Mouse (Mus musculus): ENCODE results near the gene Farsb. TPM values are rescaled to one million over a fixed set of nuclear protein-coding genes. Genes with fewer than 3 reads are reported as not detected.
A peak's percentile ranks its signal among the peaks of the same experiment; 100 is the strongest.

The Farsb gene
- polyA plus RNA-seq, 1 experiment from 2014 or later = 107 TPM

DNA sequence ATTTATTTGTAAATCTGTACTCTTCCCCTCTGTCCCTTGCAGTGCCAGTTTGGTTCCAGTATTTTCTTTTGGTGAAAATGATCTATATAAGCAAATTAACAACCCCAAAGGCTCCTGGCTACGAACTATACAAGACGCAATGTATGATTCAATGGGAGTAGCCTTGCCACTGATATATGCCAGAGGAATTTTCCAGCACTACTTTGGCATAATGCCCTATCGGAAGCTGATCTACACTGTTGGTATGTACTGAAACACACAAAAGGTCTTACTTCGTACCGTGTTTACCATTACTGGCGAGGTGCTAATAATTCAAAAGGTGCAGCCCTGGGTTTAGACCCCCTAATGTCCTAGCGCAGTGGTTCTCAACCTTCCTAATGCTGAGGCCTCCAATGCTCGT lies 40.3 kb upstream of the Farsb start:
- Histone ChIP-seq H3K9me3 (replicated peaks; ENCODE audit: control insufficient read depth, low read length) (no peaks in the 10 kb centered on the region), H3K4me1 (ENCODE audit: control insufficient read depth, insufficient read depth, low read length) (no peaks in the 10 kb centered on the region), H3K27me3 (ENCODE audit: control insufficient read depth, insufficient read depth, low read length) (no peaks in the 10 kb centered on the region), H3K27ac (ENCODE audit: low read depth, low read length) (no peak overlapping the region), H3K36me3 (ENCODE audit: control insufficient read depth, insufficient read depth, low read length) (no peaks in the 10 kb centered on the region), H3K4me3 (ENCODE audit: low read depth, low read length) (no peak overlapping the region), H3K4me2 (no peak overlapping the region), H3K9ac (ENCODE audit: low read depth, low read length) (no peak overlapping the region)
- no peak for ATAC-seq (replicated peaks; ENCODE audit: insufficient number of reproducible peaks, low FRiP score, low TSS enrichment)
- WGBS (ENCODE audit: insufficient replicate concordance) = 84% methylated on average over 8 of the region's 8 CpGs

DNA sequence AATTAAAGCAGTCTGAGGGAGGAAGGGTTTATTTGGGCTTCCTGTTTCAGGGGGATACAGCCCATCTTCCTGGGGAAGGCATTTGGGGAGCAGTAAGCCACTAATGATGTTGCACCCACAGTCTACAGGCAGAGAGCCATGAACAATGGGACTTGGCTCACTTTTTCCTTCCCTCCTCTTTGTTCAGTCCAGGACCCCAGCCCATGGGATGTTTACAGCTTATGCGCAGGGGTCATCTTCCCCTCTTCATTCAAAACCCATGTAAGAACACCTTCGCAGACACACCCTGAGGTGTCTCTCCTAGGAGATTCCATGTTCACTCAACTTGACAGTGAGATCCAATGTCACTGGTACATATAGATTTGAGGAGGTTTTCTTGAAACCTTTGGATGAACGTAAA lies 39.7 kb upstream of the Farsb start:
- 78% methylated on average over 3 of the region's 3 CpGs for whole genome bisulfite sequencing (ENCODE audit: insufficient replicate concordance)
- no peak for ATAC-seq (replicated peaks; ENCODE audit: insufficient number of reproducible peaks, low FRiP score, low TSS enrichment)
- Histone ChIP-seq H3K27me3 (ENCODE audit: control insufficient read depth, insufficient read depth, low read length) (no peaks in the 10 kb centered on the region), H3K9ac (ENCODE audit: low read depth, low read length) (no peak overlapping the region), H3K9me3 (replicated peaks; ENCODE audit: control insufficient read depth, low read length) (no peaks in the 10 kb centered on the region), H3K4me2 (no peak overlapping the region), H3K36me3 (ENCODE audit: control insufficient read depth, insufficient read depth, low read length) (no peaks in the 10 kb centered on the region), H3K27ac (ENCODE audit: low read depth, low read length) (no peak overlapping the region), H3K4me1 (ENCODE audit: control insufficient read depth, insufficient read depth, low read length) (no peaks in the 10 kb centered on the region), H3K4me3 (ENCODE audit: low read depth, low read length) (no peak overlapping the region)

GRCm38 (mm10) chr1:78525189-78525886 lies 36.6 kb upstream of the Farsb start:
- Histone ChIP-seq H3K9me3 (replicated peaks; ENCODE audit: control insufficient read depth, low read length) (no peaks in the 10 kb centered on the region), H3K4me1 (ENCODE audit: control insufficient read depth, insufficient read depth, low read length) (no peaks in the 10 kb centered on the region), H3K9ac (ENCODE audit: low read depth, low read length) (no peak overlapping the region), H3K27me3 (ENCODE audit: control insufficient read depth, insufficient read depth, low read length) (no peaks in the 10 kb centered on the region), H3K36me3 (ENCODE audit: control insufficient read depth, insufficient read depth, low read length) (no peaks in the 10 kb centered on the region), H3K4me3 (ENCODE audit: low read depth, low read length) (no peak overlapping the region), H3K4me2 (no peak overlapping the region), H3K27ac (ENCODE audit: low read depth, low read length) (no peak overlapping the region)
- 48% methylated on average over 23 of the region's 23 CpGs for WGBS (ENCODE audit: insufficient replicate concordance)
- no peak for ATAC-seq (replicated peaks; ENCODE audit: insufficient number of reproducible peaks, low FRiP score, low TSS enrichment)

DNA sequence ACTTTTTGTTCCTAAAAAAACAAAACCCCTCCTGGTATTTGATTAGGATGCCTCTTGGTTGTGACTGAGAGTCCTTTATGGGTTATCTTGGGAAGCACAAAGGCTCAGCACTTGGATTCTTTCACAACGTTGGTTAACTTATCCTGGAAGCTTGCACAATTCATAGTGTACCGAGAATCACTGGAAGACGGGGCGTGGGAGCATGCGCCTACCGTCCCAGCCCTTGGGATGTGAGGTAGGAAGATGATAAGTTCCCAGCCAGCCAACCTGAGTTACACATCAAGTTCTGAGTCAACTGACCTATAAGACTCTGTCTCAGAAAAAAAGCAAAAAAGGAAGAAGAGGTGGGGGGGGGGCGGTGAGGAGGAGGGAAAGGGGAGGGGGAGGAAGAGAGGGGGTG lies 30.2 kb upstream of the Farsb start:
- no peak for ATAC-seq (replicated peaks; ENCODE audit: insufficient number of reproducible peaks, low FRiP score, low TSS enrichment)
- 85% methylated on average over 7 of the region's 7 CpGs for WGBS (ENCODE audit: insufficient replicate concordance)
- Histone ChIP-seq H3K36me3 (ENCODE audit: control insufficient read depth, insufficient read depth, low read length) (no peaks in the 10 kb centered on the region), H3K27ac (ENCODE audit: low read depth, low read length) (no peak overlapping the region), H3K4me1 (ENCODE audit: control insufficient read depth, insufficient read depth, low read length) (no peaks in the 10 kb centered on the region), H3K4me3 (ENCODE audit: low read depth, low read length) (no peak overlapping the region), H3K27me3 (ENCODE audit: control insufficient read depth, insufficient read depth, low read length) (no peaks in the 10 kb centered on the region), H3K4me2 (no peak overlapping the region), H3K9ac (ENCODE audit: low read depth, low read length) (no peak overlapping the region), H3K9me3 (replicated peaks; ENCODE audit: control insufficient read depth, low read length) (no peaks in the 10 kb centered on the region)

- ATAC-seq (replicated peaks; ENCODE audit: insufficient number of reproducible peaks, low FRiP score, low TSS enrichment) = no peak
- Histone ChIP-seq H3K27me3 (ENCODE audit: control insufficient read depth, insufficient read depth, low read length) (peaks cover 8% of the 10 kb centered on the region), H3K4me3 (ENCODE audit: low read depth, low read length) (no peak overlapping the region), H3K36me3 (ENCODE audit: control insufficient read depth, insufficient read depth, low read length) (no peaks in the 10 kb centered on the region), H3K4me1 (ENCODE audit: control insufficient read depth, insufficient read depth, low read length) (no peaks in the 10 kb centered on the region), H3K27ac (ENCODE audit: low read depth, low read length) (no peak overlapping the region), H3K4me2 (no peak overlapping the region), H3K9me3 (replicated peaks; ENCODE audit: control insufficient read depth, low read length) (no peaks in the 10 kb centered on the region), H3K9ac (ENCODE audit: low read depth, low read length) (no peak overlapping the region)
- 72% methylated on average over 8 of the region's 8 CpGs for WGBS (ENCODE audit: insufficient replicate concordance)
Observed at GRCm38 (mm10) chr1:78512756-78513155, 24.1 kb upstream of the Farsb start.

GRCm38 (mm10) chr1:78511621-78512160 lies 23.0 kb upstream of the Farsb start, which contains the start of gene BC035947:
Gene BC035947, minus strand, starts transcription at chr1:78512158.
- Histone ChIP-seq H3K9me3 (replicated peaks; ENCODE audit: control insufficient read depth, low read length) (no peaks in the 10 kb centered on the region), H3K4me1 (ENCODE audit: control insufficient read depth, insufficient read depth, low read length) (no peaks in the 10 kb centered on the region), H3K4me2 (peak within 1 kb of the TSS; percentile 68), H3K4me3 (ENCODE audit: low read depth, low read length) (peak within 1 kb of the TSS; percentile 38), H3K27me3 (ENCODE audit: control insufficient read depth, insufficient read depth, low read length) (peaks cover 8% of the 10 kb centered on the region), H3K36me3 (ENCODE audit: control insufficient read depth, insufficient read depth, low read length) (no peaks in the 10 kb centered on the region), H3K27ac (ENCODE audit: low read depth, low read length) (no peak within 1 kb of the TSS), H3K9ac (ENCODE audit: low read depth, low read length) (no peak within 1 kb of the TSS)
- 3% methylated on average over 25 of the region's 25 CpGs for WGBS (ENCODE audit: insufficient replicate concordance)
- peak; percentile 42; the same call in 1 of the 2 replicates for ATAC-seq (replicated peaks; ENCODE audit: insufficient number of reproducible peaks, low FRiP score, low TSS enrichment)

GRCm38 (mm10) chr1:78510862-78511261 lies 22.2 kb upstream of the Farsb start, which contains the start of gene Mogat1:
Gene Mogat1, plus strand, starts transcription at chr1:78510991.
- Histone ChIP-seq H3K36me3 (ENCODE audit: control insufficient read depth, insufficient read depth, low read length) (no peaks in the 10 kb centered on the region), H3K9ac (ENCODE audit: low read depth, low read length) (no peak within 1 kb of the TSS), H3K4me3 (ENCODE audit: low read depth, low read length) (peak within 1 kb of the TSS; percentile 38), H3K4me2 (peak within 1 kb of the TSS; percentile 68), H3K27me3 (ENCODE audit: control insufficient read depth, insufficient read depth, low read length) (peaks cover 8% of the 10 kb centered on the region), H3K27ac (ENCODE audit: low read depth, low read length) (no peak within 1 kb of the TSS), H3K4me1 (ENCODE audit: control insufficient read depth, insufficient read depth, low read length) (no peaks in the 10 kb centered on the region), H3K9me3 (replicated peaks; ENCODE audit: control insufficient read depth, low read length) (no peaks in the 10 kb centered on the region)
- 60% methylated on average over 5 of the region's 5 CpGs for WGBS (ENCODE audit: insufficient replicate concordance)
- ATAC-seq (replicated peaks; ENCODE audit: insufficient number of reproducible peaks, low FRiP score, low TSS enrichment) = no peak

DNA sequence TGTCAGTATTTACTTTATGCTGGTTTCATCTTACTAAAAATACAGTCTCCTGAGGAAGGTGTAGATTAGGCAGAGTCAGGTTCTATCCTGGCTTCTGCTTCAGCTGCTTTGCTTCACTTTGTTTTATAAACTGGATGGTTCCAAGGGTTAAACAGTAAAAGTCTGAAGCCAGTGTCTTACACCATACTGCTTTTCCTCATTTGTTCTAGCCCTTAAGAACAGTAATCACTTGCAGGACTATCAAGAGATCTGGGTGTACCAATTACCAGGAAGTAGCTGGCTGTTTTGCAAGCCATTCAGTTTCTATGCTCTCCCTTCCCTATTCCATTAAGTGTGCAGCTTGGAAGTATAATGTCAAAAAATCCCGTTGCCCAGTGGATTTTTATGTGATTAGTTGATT lies 18.4 kb upstream of the Farsb start:
- Histone ChIP-seq H3K27ac (ENCODE audit: low read depth, low read length) (no peak overlapping the region), H3K36me3 (ENCODE audit: control insufficient read depth, insufficient read depth, low read length) (no peaks in the 10 kb centered on the region), H3K4me2 (no peak overlapping the region), H3K9me3 (replicated peaks; ENCODE audit: control insufficient read depth, low read length) (no peaks in the 10 kb centered on the region), H3K4me1 (ENCODE audit: control insufficient read depth, insufficient read depth, low read length) (no peaks in the 10 kb centered on the region), H3K27me3 (ENCODE audit: control insufficient read depth, insufficient read depth, low read length) (peaks cover 8% of the 10 kb centered on the region), H3K9ac (ENCODE audit: low read depth, low read length) (no peak overlapping the region), H3K4me3 (ENCODE audit: low read depth, low read length) (no peak overlapping the region)
- ATAC-seq (replicated peaks; ENCODE audit: insufficient number of reproducible peaks, low FRiP score, low TSS enrichment) = no peak
- WGBS (ENCODE audit: insufficient replicate concordance) = 51% methylated on average over 1 of the region's 1 CpGs

DNA sequence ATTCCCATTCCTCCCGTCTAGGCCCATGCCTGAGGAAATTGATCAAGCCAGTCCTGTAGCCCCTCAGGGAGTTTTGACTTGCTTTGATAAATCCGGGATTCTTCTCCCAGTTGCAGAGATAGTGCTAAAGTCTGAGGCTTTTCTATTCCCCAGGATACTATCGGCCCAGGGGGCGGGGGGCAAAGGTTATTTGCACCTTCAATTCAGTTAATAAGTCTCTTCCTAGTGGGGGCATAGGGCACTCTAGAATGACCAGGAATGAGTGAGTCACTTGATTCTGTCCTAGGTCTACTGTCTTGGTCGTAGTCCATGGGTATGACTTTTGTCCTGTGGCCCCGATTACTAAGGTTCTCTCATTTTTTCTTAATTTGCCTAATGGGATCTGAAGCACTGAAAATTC lies 13.8 kb upstream of the Farsb start:
- Histone ChIP-seq H3K4me1 (ENCODE audit: control insufficient read depth, insufficient read depth, low read length) (no peaks in the 10 kb centered on the region), H3K4me3 (ENCODE audit: low read depth, low read length) (no peak overlapping the region), H3K9ac (ENCODE audit: low read depth, low read length) (no peak overlapping the region), H3K4me2 (no peak overlapping the region), H3K27ac (ENCODE audit: low read depth, low read length) (no peak overlapping the region), H3K27me3 (ENCODE audit: control insufficient read depth, insufficient read depth, low read length) (no peaks in the 10 kb centered on the region), H3K9me3 (replicated peaks; ENCODE audit: control insufficient read depth, low read length) (no peaks in the 10 kb centered on the region), H3K36me3 (ENCODE audit: control insufficient read depth, insufficient read depth, low read length) (no peaks in the 10 kb centered on the region)
- no peak for ATAC-seq (replicated peaks; ENCODE audit: insufficient number of reproducible peaks, low FRiP score, low TSS enrichment)
- 86% methylated on average over 6 of the region's 6 CpGs for WGBS (ENCODE audit: insufficient replicate concordance)

Measured in heart, embryonic 11.5 days (tissue).